In genomic region chr16:88657426-88657825, GRCm38 (mm10) we compare ENCODE assay signal across 10 mouse cellular contexts. TPM values are rescaled to one million over a fixed set of nuclear protein-coding genes. Genes with fewer than 3 reads are reported as not detected.
DNase-seq lines count a peak whose midpoint lies in the region; ATAC-seq and TF ChIP-seq lines count a peak whose summit lies in the region.
"Had no signal": no experiment of that assay in that cellular context is flagged by ENCODE, and none has a peak within 500 bp of the region (broad histone marks: within the 10 kb centered on the region; RNA-seq: fewer than 3 reads in every experiment).

No protein-coding gene starts in this region.

- H3K9me3 ChIP-seq in liver, embryonic 14.5 days (ENCODE audit: control insufficient read depth, low read length), result no peaks in the 10 kb centered on the region
- H3K9me3 ChIP-seq in liver, embryonic 11.5 days (ENCODE audit: control insufficient read depth, low read length), result no peaks in the 10 kb centered on the region
- no peaks in the 10 kb centered on the region for H3K9me3 ChIP-seq in E14TG2a.4 (ENCODE audit: low read length)
- no peaks in the 10 kb centered on the region for H3K9me3 ChIP-seq in hindbrain, embryonic 16.5 days (ENCODE audit: control insufficient read depth, low read length)

- no peak overlapping the region for H3K4me3 ChIP-seq in liver, embryonic 14.5 days (ENCODE audit: insufficient read depth in 1 of 2, low read depth in 2 of 2, low read length in 2 of 2)
- H3K4me3 ChIP-seq in liver, embryonic 11.5 days (ENCODE audit: low read depth, low read length), result no peak overlapping the region
- H3K4me3 ChIP-seq in E14TG2a.4 (replicated peaks; ENCODE audit: low read length), result no peak overlapping the region
- H3K4me3 ChIP-seq in hindbrain, embryonic 16.5 days (ENCODE audit: low read length), result no peak overlapping the region

- no peak for TF ChIP-seq EP300 in liver, embryonic 14.5 days (IDR thresholded peaks at IDR 0.05; ENCODE audit: low read depth)

- H3K4me2 ChIP-seq in liver, embryonic 14.5 days (ENCODE audit: low read depth), result no peak overlapping the region
- H3K4me2 ChIP-seq in liver, embryonic 11.5 days, result no peak overlapping the region
- no peak overlapping the region for H3K4me2 ChIP-seq in hindbrain, embryonic 16.5 days (ENCODE audit: low read length)

- WGBS in liver, embryonic 14.5 days (ENCODE audit: insufficient replicate concordance), result 38% methylated on average over 1 of the region's 1 CpGs
- 37% methylated on average over 1 of the region's 1 CpGs for WGBS in liver, embryonic 11.5 days
- 67% methylated on average over 1 of the region's 1 CpGs for WGBS in hindbrain, embryonic 16.5 days

- H3K27ac ChIP-seq in liver, embryonic 14.5 days, result no peak overlapping the region
- no peak overlapping the region for H3K27ac ChIP-seq in liver, embryonic 11.5 days (ENCODE audit: low read depth, low read length)
- H3K27ac ChIP-seq in hindbrain, embryonic 16.5 days (ENCODE audit: low read depth, low read length), result no peak overlapping the region

- TF ChIP-seq CTCF in liver, embryonic 14.5 days (IDR thresholded peaks at IDR 0.05; ENCODE audit: low read depth), result 0 out of 2 replicates have a peak, but pooled peaks have one; percentile 15
- TF ChIP-seq CTCF in E14TG2a.4 (conservative IDR thresholded peaks at IDR 0.05; ENCODE audit: low read length), result 0 out of 2 replicates have a peak, but pooled peaks have one; percentile 4

- H3K27me3 ChIP-seq in liver, embryonic 14.5 days (ENCODE audit: control insufficient read depth, insufficient read depth, low read length), result no peaks in the 10 kb centered on the region
- no peaks in the 10 kb centered on the region for H3K27me3 ChIP-seq in liver, embryonic 11.5 days (replicated peaks; ENCODE audit: control insufficient read depth, insufficient read depth, low read length)
- H3K27me3 ChIP-seq in E14TG2a.4 (ENCODE audit: insufficient read depth, low read length), result no peaks in the 10 kb centered on the region
- no peaks in the 10 kb centered on the region for H3K27me3 ChIP-seq in hindbrain, embryonic 16.5 days (replicated peaks; ENCODE audit: control insufficient read depth, insufficient read depth, low read length)

- no peak for ATAC-seq in liver, embryonic 14.5 days (ENCODE audit: insufficient read depth)
- no peak for ATAC-seq in liver, embryonic 11.5 days (replicated peaks; ENCODE audit: low FRiP score)
- peak; percentile 65; the same call in 1 of the 2 replicates for ATAC-seq in hindbrain, embryonic 16.5 days

- DNase-seq in embryo, embryonic 10 days (ENCODE audit: low spot score), result peak; percentile 14
- no peak for DNase-seq in embryo, embryonic 10.5 days (ENCODE audit: low spot score)
- DNase-seq in liver, embryonic 14.5 days (ENCODE audit: low read depth in 3 of 3, low spot score in 3 of 3), result no peak
- DNase-seq in liver, embryonic 11.5 days (ENCODE audit: low spot score), result no peak
- no peak for DNase-seq in right cerebral cortex, postnatal 25 days
- DNase-seq in yolk sac, embryonic 10.5 days (ENCODE audit: low spot score), result no peak

- H3K9ac ChIP-seq in liver, embryonic 14.5 days (replicated peaks), result no peak overlapping the region
- no peak overlapping the region for H3K9ac ChIP-seq in liver, embryonic 11.5 days (ENCODE audit: low read depth, low read length)
- H3K9ac ChIP-seq in hindbrain, embryonic 16.5 days (ENCODE audit: low read depth, low read length), result no peak overlapping the region

- no peaks in the 10 kb centered on the region for H3K4me1 ChIP-seq in liver, embryonic 14.5 days (replicated peaks; ENCODE audit: control insufficient read depth in 2 of 2, insufficient read depth in 2 of 2, low read length in 1 of 2)
- no peaks in the 10 kb centered on the region for H3K4me1 ChIP-seq in liver, embryonic 11.5 days (replicated peaks; ENCODE audit: control insufficient read depth, insufficient read depth, low read length)
- no peaks in the 10 kb centered on the region for H3K4me1 ChIP-seq in E14TG2a.4 (replicated peaks; ENCODE audit: low read depth, low read length)
- H3K4me1 ChIP-seq in hindbrain, embryonic 16.5 days (ENCODE audit: control insufficient read depth, insufficient read depth, low read depth, low read length), result no peaks in the 10 kb centered on the region

- H3K36me3 ChIP-seq in liver, embryonic 14.5 days (replicated peaks; ENCODE audit: control insufficient read depth, insufficient read depth, low read depth), result no peaks in the 10 kb centered on the region
- no peaks in the 10 kb centered on the region for H3K36me3 ChIP-seq in liver, embryonic 11.5 days (ENCODE audit: control insufficient read depth, insufficient read depth, low read length)
- no peaks in the 10 kb centered on the region for H3K36me3 ChIP-seq in E14TG2a.4 (ENCODE audit: insufficient read depth, low read length)
- no peaks in the 10 kb centered on the region for H3K36me3 ChIP-seq in hindbrain, embryonic 16.5 days (ENCODE audit: control insufficient read depth, insufficient read depth, low read length)

RNA-seq across cellular contexts. Expression of gene Krtap26-1, which starts 9.8 kb away (rescaled TPM):
- polyA plus RNA-seq in liver, embryonic 14.5 days (2012; rRNA removed), result not detected in 2 replicates
- not detected in 2 replicates for polyA plus RNA-seq in liver, embryonic 14.5 days (2014; fragmentation: Nextera tagmentation; extraction: Ambion mirVana)
- not detected in 2 replicates for polyA plus RNA-seq in liver, embryonic 11.5 days (2014; fragmentation: Nextera tagmentation; extraction: Ambion mirVana)
- not detected in 2 replicates for polyA plus RNA-seq in hindbrain, embryonic 16.5 days (2015; fragmentation: Nextera tagmentation; extraction: Ambion mirVana)
- polyA plus RNA-seq: heart, embryonic 16.5 days; spleen, adult 2 months had no signal

RNA-seq across cellular contexts. Expression of gene Krtap27-1, which starts 14.0 kb away (rescaled TPM):
- polyA plus RNA-seq in liver, embryonic 14.5 days (2012; rRNA removed), result not detected in 2 replicates
- not detected in 2 replicates for polyA plus RNA-seq in liver, embryonic 14.5 days (2014; fragmentation: Nextera tagmentation; extraction: Ambion mirVana)
- polyA plus RNA-seq in liver, embryonic 11.5 days (2014; fragmentation: Nextera tagmentation; extraction: Ambion mirVana), result not detected in 2 replicates
- polyA plus RNA-seq in hindbrain, embryonic 16.5 days (2015; fragmentation: Nextera tagmentation; extraction: Ambion mirVana), result not detected in 2 replicates
- polyA plus RNA-seq: heart, embryonic 16.5 days; spleen, adult 2 months had no signal

RNA-seq across cellular contexts. Expression of gene 2310079G19Rik, which starts 30.0 kb away (rescaled TPM):
- not detected in 2 replicates for polyA plus RNA-seq in liver, embryonic 14.5 days (2012; rRNA removed)
- not detected in 2 replicates for polyA plus RNA-seq in liver, embryonic 14.5 days (2014; fragmentation: Nextera tagmentation; extraction: Ambion mirVana)
- not detected in 2 replicates for polyA plus RNA-seq in liver, embryonic 11.5 days (2014; fragmentation: Nextera tagmentation; extraction: Ambion mirVana)
- not detected in 2 replicates for polyA plus RNA-seq in hindbrain, embryonic 16.5 days (2015; fragmentation: Nextera tagmentation; extraction: Ambion mirVana)
- polyA plus RNA-seq: heart, embryonic 16.5 days; spleen, adult 2 months had no signal

RNA-seq across cellular contexts. Expression of gene Krtap24-1, which starts 45.3 kb away (rescaled TPM):
- not detected in 2 replicates for polyA plus RNA-seq in liver, embryonic 14.5 days (2012; rRNA removed)
- not detected in 2 replicates for polyA plus RNA-seq in liver, embryonic 14.5 days (2014; fragmentation: Nextera tagmentation; extraction: Ambion mirVana)
- not detected in 2 replicates for polyA plus RNA-seq in liver, embryonic 11.5 days (2014; fragmentation: Nextera tagmentation; extraction: Ambion mirVana)
- not detected in 2 replicates for polyA plus RNA-seq in hindbrain, embryonic 16.5 days (2015; fragmentation: Nextera tagmentation; extraction: Ambion mirVana)
- polyA plus RNA-seq: heart, embryonic 16.5 days; spleen, adult 2 months had no signal

RNA-seq across cellular contexts. Expression of gene 2310061N02Rik, which starts 50.3 kb away (rescaled TPM):
- not detected in 2 replicates for polyA plus RNA-seq in liver, embryonic 14.5 days (2012; rRNA removed)
- not detected in 2 replicates for polyA plus RNA-seq in liver, embryonic 14.5 days (2014; fragmentation: Nextera tagmentation; extraction: Ambion mirVana)
- not detected in 2 replicates for polyA plus RNA-seq in liver, embryonic 11.5 days (2014; fragmentation: Nextera tagmentation; extraction: Ambion mirVana)
- not detected in 2 replicates for polyA plus RNA-seq in hindbrain, embryonic 16.5 days (2015; fragmentation: Nextera tagmentation; extraction: Ambion mirVana)
- polyA plus RNA-seq: heart, embryonic 16.5 days; spleen, adult 2 months had no signal
